Mouse (Mus musculus): ENCODE measurements around the gene Brd9. TPM values are rescaled to one million over a fixed set of nuclear protein-coding genes. Genes with fewer than 3 reads are reported as not detected.
"Not testable (repeated sequence)": the region's sequence is repeated elsewhere in the genome, so short reads cannot be mapped to it uniquely, and the experiment has no call there.

The Brd9 gene
- polyA plus RNA-seq, 1 experiment from 2014 or later, result 47.8 TPM

GRCm38 (mm10) chr13:73996456-73996855 is 58.8 kb downstream of the Brd9 start:
- no peaks in the 10 kb centered on the region for H3K9me3 ChIP-seq (replicated peaks)
- H3K27ac ChIP-seq, result no peak overlapping the region
- no peaks in the 10 kb centered on the region for H3K36me3 ChIP-seq
- no peak overlapping the region for H3K4me3 ChIP-seq (replicated peaks)
- no peak overlapping the region for H3K9ac ChIP-seq
- ATAC-seq (replicated peaks; ENCODE audit: low FRiP score), result no peak
- WGBS, result 82% methylated on average over 4 of the region's 4 CpGs
- no peaks in the 10 kb centered on the region for H3K4me1 ChIP-seq
- H3K27me3 ChIP-seq, result peaks cover 9% of the 10 kb centered on the region; the same call in 1 of the 2 replicates
- H3K4me2 ChIP-seq, result no peak overlapping the region

DNA sequence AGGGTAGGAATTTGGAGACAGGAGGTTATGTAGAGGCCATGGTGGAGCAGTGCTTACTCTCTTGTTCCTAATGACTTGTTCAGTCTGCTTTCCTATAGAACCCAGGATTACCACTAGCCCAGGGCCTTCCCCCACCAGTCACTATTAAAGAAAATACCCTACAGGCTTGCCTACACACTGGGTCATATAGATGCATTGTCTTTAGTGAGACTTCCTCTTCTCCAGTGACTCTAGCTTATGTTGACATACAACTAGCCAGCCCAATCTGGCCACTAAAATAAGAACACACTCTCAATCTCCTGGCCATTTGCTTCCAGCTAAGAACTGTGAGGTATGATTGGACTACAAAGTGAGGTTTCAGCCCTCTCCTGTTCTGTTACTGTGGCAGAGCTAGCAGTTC is 62.9 kb downstream of the Brd9 start:
- H3K27ac ChIP-seq, result no peak overlapping the region
- no peak overlapping the region for H3K4me2 ChIP-seq
- no peak overlapping the region for H3K4me3 ChIP-seq (replicated peaks)
- no peak overlapping the region for H3K9ac ChIP-seq
- no peaks in the 10 kb centered on the region for H3K36me3 ChIP-seq
- ATAC-seq (replicated peaks; ENCODE audit: low FRiP score), result no peak
- peaks cover 26% of the 10 kb centered on the region for H3K27me3 ChIP-seq
- H3K9me3 ChIP-seq (replicated peaks), result no peaks in the 10 kb centered on the region
- H3K4me1 ChIP-seq, result no peaks in the 10 kb centered on the region

DNA sequence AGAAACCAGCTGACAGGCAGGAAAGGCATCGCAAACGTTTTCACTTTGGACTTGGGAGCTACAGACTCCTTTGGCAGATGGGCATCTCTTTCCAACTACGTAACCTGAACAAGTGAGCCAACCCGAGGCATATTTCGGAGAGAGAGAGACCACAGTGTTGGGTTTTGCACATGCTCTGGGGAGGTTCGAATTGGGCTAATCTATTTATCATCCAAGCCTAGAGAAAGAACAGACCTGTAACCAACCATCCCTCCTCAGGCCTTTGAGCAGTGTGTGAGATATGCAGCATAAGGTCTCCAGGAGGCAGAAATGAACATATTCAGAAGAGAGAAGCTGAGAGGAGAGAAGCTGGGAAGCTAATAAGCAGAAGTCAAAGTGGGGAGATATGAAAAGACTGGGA is 63.4 kb downstream of the Brd9 start:
- 83% methylated on average over 6 of the region's 6 CpGs for WGBS
- no peak overlapping the region for H3K9ac ChIP-seq
- no peaks in the 10 kb centered on the region for H3K4me1 ChIP-seq
- no peaks in the 10 kb centered on the region for H3K9me3 ChIP-seq (replicated peaks)
- no peak for ATAC-seq (replicated peaks; ENCODE audit: low FRiP score)
- no peaks in the 10 kb centered on the region for H3K36me3 ChIP-seq
- no peak overlapping the region for H3K4me3 ChIP-seq (replicated peaks)
- peaks cover 30% of the 10 kb centered on the region for H3K27me3 ChIP-seq
- no peak overlapping the region for H3K4me2 ChIP-seq
- H3K27ac ChIP-seq, result no peak overlapping the region

DNA sequence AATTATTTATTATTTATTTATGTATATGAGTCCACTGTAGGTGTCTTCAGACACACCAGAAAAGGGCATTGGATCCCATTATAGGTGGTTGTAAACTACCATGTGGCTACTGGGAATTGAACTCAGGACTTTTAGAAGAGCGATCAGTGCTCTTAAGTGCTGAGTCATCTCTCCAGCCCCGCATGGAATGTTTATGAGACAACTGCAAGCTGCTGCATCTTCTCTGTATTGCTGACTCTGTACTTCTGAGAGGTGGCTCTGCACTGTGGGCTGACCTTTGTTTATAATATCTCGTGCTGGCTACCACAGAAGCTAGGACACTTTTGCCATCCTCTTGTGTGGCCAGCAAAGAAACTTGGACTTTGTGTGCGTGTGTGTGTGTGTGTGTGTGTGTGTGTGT is 63.9 kb downstream of the Brd9 start:
- no peak overlapping the region for H3K4me3 ChIP-seq (replicated peaks)
- H3K27me3 ChIP-seq, result peaks cover 35% of the 10 kb centered on the region
- ATAC-seq (replicated peaks; ENCODE audit: low FRiP score), result no peak
- no peaks in the 10 kb centered on the region for H3K36me3 ChIP-seq
- no peak overlapping the region for H3K4me2 ChIP-seq
- 69% methylated on average over 4 of the region's 4 CpGs for WGBS
- no peak overlapping the region for H3K9ac ChIP-seq
- no peak overlapping the region for H3K27ac ChIP-seq
- no peaks in the 10 kb centered on the region for H3K9me3 ChIP-seq (replicated peaks)
- H3K4me1 ChIP-seq, result no peaks in the 10 kb centered on the region

DNA sequence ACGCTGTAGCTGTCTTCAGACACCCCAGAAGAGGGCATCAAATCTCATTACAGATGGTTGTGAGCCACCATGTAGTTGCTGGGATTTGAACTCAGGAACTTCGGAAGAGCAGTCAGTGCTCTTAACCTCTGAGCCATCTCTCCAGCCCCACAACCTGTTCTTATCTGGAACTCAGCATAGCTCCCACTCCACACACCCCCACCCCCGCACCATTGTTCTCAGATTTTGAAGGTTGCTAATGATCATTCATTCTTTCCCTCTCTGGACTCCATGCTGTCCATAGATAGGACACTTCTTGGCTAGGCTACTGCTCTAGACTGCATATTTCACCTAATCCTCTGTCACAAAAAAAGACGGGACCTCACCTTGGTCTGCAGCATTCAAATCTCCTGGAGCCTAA is 69.3 kb downstream of the Brd9 start:
- not testable (repeated sequence) for H3K36me3 ChIP-seq; H3K4me2 ChIP-seq; ATAC-seq (replicated peaks; ENCODE audit: low FRiP score); H3K9me3 ChIP-seq (replicated peaks); H3K27ac ChIP-seq; H3K4me3 ChIP-seq (replicated peaks); H3K9ac ChIP-seq
- Histone ChIP-seq H3K27me3 (peaks cover 75% of the 10 kb centered on the region), H3K4me1 (peaks cover 22% of the 10 kb centered on the region)
- 86% methylated on average over 4 of the region's 4 CpGs for WGBS

DNA sequence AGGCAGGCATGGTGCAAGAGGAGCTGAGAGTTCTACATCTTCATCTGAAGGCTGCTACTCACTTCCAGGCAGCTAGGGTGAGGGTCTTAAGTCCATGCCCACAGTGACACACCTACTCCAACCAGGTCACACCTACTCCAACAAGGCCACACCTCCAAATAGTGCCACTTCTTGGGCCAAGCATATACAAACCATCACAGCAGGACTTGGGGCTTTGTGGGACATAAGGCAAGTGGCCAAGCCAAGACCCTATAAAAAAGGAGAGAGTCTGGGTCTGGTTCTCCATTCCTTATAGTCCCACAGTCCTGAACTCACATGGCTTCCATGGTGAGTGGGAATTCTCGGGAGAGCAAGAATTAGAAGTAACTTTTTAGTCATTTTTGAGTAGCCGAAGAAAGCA is 70.6 kb downstream of the Brd9 start:
- H3K36me3 ChIP-seq; H3K9me3 ChIP-seq (replicated peaks); H3K4me2 ChIP-seq; H3K4me3 ChIP-seq (replicated peaks); H3K27ac ChIP-seq; ATAC-seq (replicated peaks; ENCODE audit: low FRiP score); H3K9ac ChIP-seq: not testable (repeated sequence)
- Histone ChIP-seq H3K4me1 (peaks cover 22% of the 10 kb centered on the region), H3K27me3 (peaks cover 67% of the 10 kb centered on the region)
- WGBS, result 84% methylated on average over 2 of the region's 2 CpGs

DNA sequence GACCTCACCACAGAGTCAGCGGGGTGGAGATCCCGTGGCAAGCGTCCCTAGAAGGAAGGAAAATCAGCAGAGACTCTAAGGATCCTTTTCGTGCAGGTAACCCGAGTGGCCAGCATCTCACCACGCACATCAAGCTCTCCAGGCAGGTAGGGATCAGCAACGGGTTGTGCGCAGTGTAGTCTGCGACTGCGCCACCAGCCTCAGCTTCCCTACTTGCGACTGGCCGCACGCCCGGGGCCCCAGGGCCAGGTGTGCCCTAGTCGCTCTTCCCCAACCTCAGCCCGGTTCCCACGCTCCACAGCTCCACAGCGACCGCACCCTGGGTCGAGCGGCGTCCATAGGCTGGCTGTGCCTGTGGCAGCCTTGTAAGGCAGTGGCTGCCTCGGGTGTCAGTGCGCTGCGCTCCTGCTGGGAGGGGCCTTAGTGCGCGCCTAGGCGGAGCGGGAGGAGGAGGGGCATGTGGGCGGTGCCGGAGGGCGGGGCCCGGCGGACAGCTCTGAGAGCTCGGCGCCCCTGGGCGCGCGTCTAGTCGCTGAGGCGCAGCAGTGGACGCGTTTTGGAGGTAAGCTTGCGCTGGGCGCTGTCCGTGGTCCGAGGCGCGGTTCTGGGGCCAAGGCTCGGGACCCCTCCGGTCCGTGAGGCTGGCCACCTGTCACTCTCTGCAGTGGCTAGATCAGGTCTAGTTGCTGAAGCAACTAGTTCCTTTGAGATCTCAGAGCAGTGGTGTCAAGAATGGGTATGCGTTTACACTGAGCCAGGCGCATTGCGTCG is 71.5 kb downstream of the Brd9 start, which contains the start of gene Tppp:
Tppp (plus strand) TSS at position 460 of the 771 bp plus-strand sequence.
- Histone ChIP-seq H3K9ac (peak within 1 kb of the TSS; percentile 49), H3K9me3 (replicated peaks) (no peaks in the 10 kb centered on the region), H3K4me1 (peaks cover 22% of the 10 kb centered on the region), H3K4me3 (replicated peaks) (peak within 1 kb of the TSS; percentile 56), H3K36me3 (no peaks in the 10 kb centered on the region), H3K4me2 (peak within 1 kb of the TSS; percentile 99), H3K27me3 (peaks cover 64% of the 10 kb centered on the region), H3K27ac (no peak within 1 kb of the TSS)
- peak; percentile 97 for ATAC-seq (replicated peaks; ENCODE audit: low FRiP score)
- under 1% methylated on average over 56 of the region's 56 CpGs for WGBS

DNA sequence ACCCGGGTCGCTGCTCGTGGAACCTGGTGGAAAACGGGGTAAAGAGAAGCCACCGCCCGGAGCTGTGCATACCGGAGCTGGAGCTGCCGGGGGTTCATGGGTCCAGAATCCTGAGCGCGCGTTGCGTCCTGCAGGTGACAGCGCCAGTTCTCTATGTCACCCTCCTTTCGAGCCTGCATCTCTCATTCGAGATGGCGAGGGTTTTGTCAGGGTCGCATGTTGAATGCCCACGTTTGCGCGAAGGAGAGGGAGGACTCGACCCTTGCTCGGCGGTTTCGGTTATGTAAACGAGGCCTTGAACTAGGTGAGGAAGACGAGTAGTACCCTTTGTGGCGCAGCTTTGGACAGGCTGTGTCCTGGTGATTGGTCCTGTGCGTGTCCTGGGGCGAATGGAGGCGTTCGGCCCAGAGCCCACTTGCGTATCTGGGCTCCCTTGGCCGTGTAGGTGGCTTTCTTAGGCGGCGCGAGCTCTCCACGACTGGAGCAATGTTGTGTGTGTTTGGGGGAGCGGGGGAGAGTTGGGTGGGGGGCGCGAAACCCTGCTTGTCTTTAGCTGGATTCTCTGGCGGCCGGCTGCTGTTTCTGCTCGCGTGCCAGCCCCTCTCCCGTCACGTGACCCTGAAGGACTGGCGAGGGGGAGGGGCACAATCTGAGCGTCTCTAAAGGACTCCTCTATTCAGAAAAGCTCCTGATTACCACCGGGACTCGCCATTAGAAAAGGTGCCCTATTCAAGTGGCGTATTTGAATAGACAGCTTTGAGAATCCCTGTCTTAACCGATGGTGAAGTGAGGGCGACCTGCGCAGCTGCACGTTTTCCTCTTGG is 72.4 kb downstream of the Brd9 start:
- 1% methylated on average over 55 of the region's 55 CpGs for WGBS
- Histone ChIP-seq H3K4me3 (replicated peaks) (peak overlapping the region; percentile 56), H3K27ac (no peak overlapping the region), H3K36me3 (no peaks in the 10 kb centered on the region), H3K4me2 (peak overlapping the region; percentile 99), H3K27me3 (peaks cover 61% of the 10 kb centered on the region), H3K4me1 (peaks cover 22% of the 10 kb centered on the region), H3K9me3 (replicated peaks) (no peaks in the 10 kb centered on the region), H3K9ac (peak overlapping the region; percentile 29)
- ATAC-seq (replicated peaks; ENCODE audit: low FRiP score), result no peak; the same call in 1 of the 2 replicates

Small RNAs within 50 kb of the gene (microRNA-seq; reads per million reads assigned to microRNA genes)
- gene Gm25197, result not detected

Other genes with a start within 250 kb of the Brd9 start
- gene Slc6a19, start 232.9 kb upstream of the Brd9 start, polyA plus RNA-seq (2015; fragmentation: Nextera tagmentation; extraction: Ambion mirVana), result 0.78 and 1.6 TPM in 2 replicates
- 22.1 and 26.1 TPM in 2 replicates for gene Slc12a7, start 204.7 kb upstream of the Brd9 start, polyA plus RNA-seq (2015; fragmentation: Nextera tagmentation; extraction: Ambion mirVana)
- 5.6 and 6.2 TPM in 2 replicates for gene Nkd2, start 90.2 kb upstream of the Brd9 start, polyA plus RNA-seq (2015; fragmentation: Nextera tagmentation; extraction: Ambion mirVana)
- gene Trip13, start within 50 bp of the Brd9 start, polyA plus RNA-seq (2015; fragmentation: Nextera tagmentation; extraction: Ambion mirVana), result 43.0 and 43.9 TPM in 2 replicates
- not detected in 2 replicates for gene Zdhhc11, start 26.0 kb downstream of the Brd9 start, polyA plus RNA-seq (2015; fragmentation: Nextera tagmentation; extraction: Ambion mirVana)
- gene Tppp, start 71.6 kb downstream of the Brd9 start, polyA plus RNA-seq (2015; fragmentation: Nextera tagmentation; extraction: Ambion mirVana), result 0.60 and 0.66 TPM in 2 replicates
- 15.2 and 16.5 TPM in 2 replicates for gene Cep72, start 124.5 kb downstream of the Brd9 start, polyA plus RNA-seq (2015; fragmentation: Nextera tagmentation; extraction: Ambion mirVana)
- gene Slc9a3, start 183.6 kb downstream of the Brd9 start, polyA plus RNA-seq (2015; fragmentation: Nextera tagmentation; extraction: Ambion mirVana), result 1.6 and 1.8 TPM in 2 replicates

Data from kidney, embryonic 15.5 days (tissue).